Mouse (Mus musculus) embryonic facial prominence, embryonic 11.5 days (tissue): Measurements from ENCODE around the gene Ccdc51. TPM values are rescaled to one million over a fixed set of nuclear protein-coding genes. Genes with fewer than 3 reads are reported as not detected.

Experiments used
- ATAC-seq: fragments of 200-750 bp; cut with Nextera tagmentation; replicated peaks from 2 replicates; pipeline ENCODE4 v1.8.0; 2017; ENCODE audit warnings: low read depth; ENCODE audit not compliant: insufficient number of reproducible peaks, low FRiP score, low TSS enrichment
- DNase-seq: peaks from one replicate; pipeline ENCODE4 v3.0.0-alpha.2; 2015; ENCODE audit warnings: low spot score
- H3K27ac ChIP-seq: fragments of 300-500 bp; sonication (generic); replicated peaks from 2 replicates; pipeline ENCODE4 v1.5.1; 2014; ENCODE audit warnings: mild to moderate bottlenecking, low read depth, low read length, control low read depth
- H3K27me3 ChIP-seq: fragments of 300-500 bp; sonication (generic); 2 replicates; pipeline ENCODE4 v1.6.1; 2014; ENCODE audit warnings: mild to moderate bottlenecking, low read length, moderate library complexity, mixed read lengths; ENCODE audit not compliant: control insufficient read depth, insufficient read depth
- H3K36me3 ChIP-seq: fragments of 300-500 bp; sonication (generic); replicated peaks from 2 replicates; pipeline ENCODE4 v1.6.1; 2014; ENCODE audit warnings: low read depth, mild to moderate bottlenecking, low read length, moderate library complexity, mixed read lengths; ENCODE audit not compliant: control insufficient read depth, insufficient read depth
- H3K4me1 ChIP-seq: fragments of 300-500 bp; sonication (generic); 2 replicates; pipeline ENCODE4 v1.6.1; 2014; ENCODE audit warnings: low read length, mixed read lengths; ENCODE audit not compliant: control insufficient read depth, insufficient read depth
- H3K4me2 ChIP-seq: fragments of 300-500 bp; sonication (generic); 2 replicates; pipeline ENCODE4 v1.6.1; 2014; ENCODE audit warnings: low read depth, mild to moderate bottlenecking, control low read depth, low read length, moderate library complexity
- H3K4me3 ChIP-seq: fragments of 300-500 bp; sonication (generic); 2 replicates; pipeline ENCODE4 v1.5.1; 2014; ENCODE audit warnings: low read depth, low read length, control low read depth
- H3K9ac ChIP-seq: fragments of 300-500 bp; sonication (generic); replicated peaks from 2 replicates; pipeline ENCODE4 v1.6.1; 2014; ENCODE audit warnings: mild to moderate bottlenecking, control low read depth, low read length
- H3K9me3 ChIP-seq: fragments of 300-500 bp; sonication (generic); replicated peaks from 2 replicates; pipeline ENCODE4 v1.6.1; 2016; ENCODE audit warnings: mild to moderate bottlenecking, low read length, inconsistent platforms, mixed read lengths; ENCODE audit not compliant: control insufficient read depth
- WGBS: fragments of 180-500 bp; shearing (Covaris S2); extraction: QIAGEN DNeasy Blood & Tissue Kit; methylation state at CpG from one replicate; pipeline ENCODE4 v1.1.7; 2014; 5-methylcytosine and 5-hydroxymethylcytosine counted together
- polyA plus RNA-seq: library from polyadenylated mRNA; unstranded; fragments of >200 nt; fragmentation: Nextera tagmentation; extraction: Ambion mirVana; gene quantifications from 2 replicates; pipeline ENCODE4 v1.2.1, GENCODE M21; 2014

The Ccdc51 gene
- polyA plus RNA-seq, 1 experiment from 2014 or later: 15.3 TPM

GRCm38 (mm10) chr9:109058006-109058765, 24.1 kb upstream of the Ccdc51 start:
- 94% methylated on average over 19 of the region's 19 CpGs for WGBS
- peaks cover 3% of the 10 kb centered on the region; the same call in 1 of the 2 replicates for H3K4me1 ChIP-seq
- ATAC-seq (no peak), DNase-seq (no peak)
- H3K4me2 ChIP-seq: no peak overlapping the region
- H3K27me3 ChIP-seq: no peaks in the 10 kb centered on the region
- no peaks in the 10 kb centered on the region for H3K9me3 ChIP-seq
- H3K36me3 ChIP-seq: peaks cover 8% of the 10 kb centered on the region
- no peak overlapping the region for H3K9ac ChIP-seq
- no peak overlapping the region for H3K27ac ChIP-seq
- no peak overlapping the region for H3K4me3 ChIP-seq

GRCm38 (mm10) chr9:109059136-109059903, 23.0 kb upstream of the Ccdc51 start, which contains the start of gene Trex1:
TSS of gene Trex1 (minus strand) at chr9:109059734.
- H3K4me3 ChIP-seq: no peak within 1 kb of the TSS
- 0 out of 2 replicates have a peak within 1 kb of the TSS, but pooled peaks have one; percentile 8 for H3K27ac ChIP-seq
- no peaks in the 10 kb centered on the region for H3K27me3 ChIP-seq
- H3K4me2 ChIP-seq: peak within 1 kb of the TSS; percentile 42
- 19% methylated on average over 15 of the region's 15 CpGs for WGBS
- DNase-seq (peak; percentile 84), ATAC-seq (peak; percentile 64)
- H3K9me3 ChIP-seq: no peaks in the 10 kb centered on the region
- peak within 1 kb of the TSS; percentile 45 for H3K9ac ChIP-seq
- peaks cover 3% of the 10 kb centered on the region; the same call in 1 of the 2 replicates for H3K4me1 ChIP-seq
- H3K36me3 ChIP-seq: peaks cover 11% of the 10 kb centered on the region

- Histone ChIP-seq H3K9me3 (no peaks in the 10 kb centered on the region), H3K9ac (no peak overlapping the region), H3K4me1 (no peaks in the 10 kb centered on the region), H3K4me3 (no peak overlapping the region), H3K4me2 (no peak overlapping the region), H3K27ac (no peak overlapping the region), H3K36me3 (peaks cover 18% of the 10 kb centered on the region), H3K27me3 (no peaks in the 10 kb centered on the region)
- 0 out of 2 replicates have a peak, but pooled peaks have one; percentile 19 for ATAC-seq
- DNase-seq: no peak
- WGBS: 86% methylated on average over 16 of the region's 16 CpGs
Observed at GRCm38 (mm10) chr9:109060184-109060897, 22.0 kb upstream of the Ccdc51 start.

GRCm38 (mm10) chr9:109060898-109061295, 21.4 kb upstream of the Ccdc51 start:
- 91% methylated on average over 5 of the region's 5 CpGs for WGBS
- Histone ChIP-seq H3K36me3 (peaks cover 24% of the 10 kb centered on the region), H3K27ac (no peak overlapping the region), H3K27me3 (no peaks in the 10 kb centered on the region), H3K4me1 (no peaks in the 10 kb centered on the region), H3K4me2 (no peak overlapping the region), H3K4me3 (no peak overlapping the region), H3K9me3 (no peaks in the 10 kb centered on the region), H3K9ac (no peak overlapping the region)
- ATAC-seq (no peak), DNase-seq (no peak)

GRCm38 (mm10) chr9:109068095-109068735, 14.1 kb upstream of the Ccdc51 start:
- 90% methylated on average over 3 of the region's 3 CpGs for WGBS
- Histone ChIP-seq H3K27me3 (no peaks in the 10 kb centered on the region), H3K9ac (no peak overlapping the region), H3K4me3 (no peak overlapping the region), H3K27ac (no peak overlapping the region), H3K36me3 (peaks cover 21% of the 10 kb centered on the region), H3K9me3 (no peaks in the 10 kb centered on the region), H3K4me2 (no peak overlapping the region), H3K4me1 (no peaks in the 10 kb centered on the region; the same call in 1 of the 2 replicates)
- DNase-seq (no peak), ATAC-seq (no peak)

- no peaks in the 10 kb centered on the region; the same call in 1 of the 2 replicates for H3K36me3 ChIP-seq
- under 1% methylated on average over 57 of the region's 57 CpGs for WGBS
- peak within 1 kb of the TSS; percentile 71 for H3K9ac ChIP-seq
- no peaks in the 10 kb centered on the region for H3K9me3 ChIP-seq
- H3K4me1 ChIP-seq: no peaks in the 10 kb centered on the region; the same call in 1 of the 2 replicates
- no peak within 1 kb of the TSS for H3K27ac ChIP-seq
- ATAC-seq (peak; percentile 98), DNase-seq (peak; percentile 92)
- peak within 1 kb of the TSS; percentile 71 for H3K4me3 ChIP-seq
- peak within 1 kb of the TSS; percentile 89 for H3K4me2 ChIP-seq
- H3K27me3 ChIP-seq: no peaks in the 10 kb centered on the region
Observed at GRCm38 (mm10) chr9:109073661-109074573, 8.4 kb upstream of the Ccdc51 start, which contains the start of gene Atrip. TSS of gene Atrip (minus strand) at chr9:109074124.

- no peak overlapping the region for H3K27ac ChIP-seq
- H3K4me1 ChIP-seq: no peaks in the 10 kb centered on the region
- ATAC-seq (no peak), DNase-seq (no peak)
- H3K4me2 ChIP-seq: no peak overlapping the region
- H3K9me3 ChIP-seq: no peaks in the 10 kb centered on the region
- H3K27me3 ChIP-seq: no peaks in the 10 kb centered on the region
- WGBS: 96% methylated on average over 3 of the region's 3 CpGs
- H3K36me3 ChIP-seq: peaks cover 6% of the 10 kb centered on the region
- no peak overlapping the region for H3K4me3 ChIP-seq
- no peak overlapping the region for H3K9ac ChIP-seq
Observed at GRCm38 (mm10) chr9:109080516-109080915, 1.8 kb upstream of the Ccdc51 start.
